Mouse (Mus musculus) adrenal gland, adult 2 months (tissue): Measurements from ENCODE around the gene Serinc2. TPM values are rescaled to one million over a fixed set of nuclear protein-coding genes. Genes with fewer than 3 reads are reported as not detected.

ENCODE experiments used
- DNase-seq: peaks from one replicate; pipeline ENCODE4 v3.0.0; 2021
- long read RNA-seq: library from polyadenylated mRNA; stranded (forward); transcript quantifications from one replicate; pipeline ENCODE4 v2.0.0, GENCODE M21; 2021
- polyA plus RNA-seq: library from polyadenylated mRNA; depleted of rRNA; stranded (reverse); fragments of >200 nt; gene quantifications from 2 replicates; pipeline ENCODE4 v1.2.3, GENCODE M21; 2012; rRNA removed
- total RNA-seq, 2 experiments: library from RNA; stranded (reverse); gene quantifications; 2 replicates each; pipeline ENCODE4 v1.2.3; 2021

The Serinc2 gene
- total RNA-seq = 1 to 10 TPM in 1 of 2 experiments, under 1 TPM in 1; 0.93 to 1.0 TPM
- 6.2 and 7.1 TPM in 2 replicates for polyA plus RNA-seq
- long read RNA-seq, partial matches to known transcripts = 0 of 1 reads
- long read RNA-seq, other reads (novel, unspliced or antisense) = 0 of 1 reads

- no peak for DNase-seq
These were observed at the start of gene Serinc2 for GRCm38 (mm10) chr4:130279105-130279504. Gene Serinc2, minus strand, starts transcription at chr4:130279205.

GRCm38 (mm10) chr4:130327366-130327765 is 48.4 kb upstream of the Serinc2 start:
- no peak for DNase-seq

DNA sequence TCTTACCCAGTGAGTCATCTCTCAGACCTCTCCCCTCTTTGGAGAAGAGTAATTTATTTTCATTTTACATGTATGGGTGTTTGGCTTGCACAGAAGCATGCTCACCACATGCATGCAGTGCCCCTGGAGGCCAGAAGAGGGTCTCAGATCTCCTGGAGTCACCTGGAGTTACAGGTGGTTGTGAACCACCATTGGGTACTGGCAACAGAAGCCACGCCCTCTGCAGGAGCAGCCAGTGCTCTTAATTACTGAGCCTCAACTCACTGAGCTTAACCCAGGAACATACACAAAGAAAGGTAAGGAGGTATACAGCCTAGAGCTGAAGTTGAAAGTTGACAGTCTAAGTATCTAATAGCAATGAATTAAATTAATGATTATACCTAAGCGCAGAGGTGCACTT is 46.4 kb upstream of the Serinc2 start:
- no peak for DNase-seq

GRCm38 (mm10) chr4:130323607-130324006 is 44.6 kb upstream of the Serinc2 start:
- DNase-seq = no peak

- no peak for DNase-seq
These were observed 44.2 kb upstream of the Serinc2 start for GRCm38 (mm10) chr4:130323165-130323564.

DNA sequence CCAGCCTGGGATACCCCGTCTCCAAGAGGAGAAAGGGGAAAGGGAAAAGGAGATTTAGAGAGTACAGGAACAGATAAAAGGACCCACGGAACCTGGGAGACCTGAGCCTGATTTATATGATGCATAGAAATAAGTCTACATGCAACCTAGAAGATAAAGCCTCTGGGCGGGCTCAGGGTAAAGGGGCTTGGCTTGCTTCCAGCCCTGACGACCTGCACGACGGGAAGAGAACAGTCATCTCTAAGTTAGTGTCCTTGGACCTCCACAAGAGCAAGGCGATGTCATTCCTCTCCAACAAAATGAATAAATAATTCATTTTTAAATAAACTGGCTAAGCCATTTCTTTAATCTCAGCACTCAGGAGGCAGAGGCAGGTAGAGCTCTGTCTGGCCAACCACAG is 43.6 kb upstream of the Serinc2 start:
- no peak for DNase-seq

DNA sequence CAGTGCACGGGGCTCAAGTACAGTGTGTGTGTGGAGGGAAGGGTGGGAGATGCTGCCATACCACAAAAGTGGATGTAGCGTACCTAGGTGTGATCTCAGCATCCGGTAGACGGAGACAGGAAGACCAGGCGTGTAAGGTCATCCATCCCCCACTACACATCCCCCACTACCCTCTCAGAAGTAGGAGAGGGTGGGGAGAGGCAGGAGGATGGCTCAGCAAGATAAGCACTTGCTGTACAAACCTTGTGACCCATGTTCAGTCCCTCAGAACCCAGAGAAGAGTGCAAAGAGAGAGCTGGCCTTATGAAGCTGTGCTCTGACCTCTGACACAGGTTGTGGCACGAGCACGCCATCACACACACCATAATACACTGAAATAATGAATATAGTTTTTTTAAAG is 42.6 kb upstream of the Serinc2 start:
- DNase-seq = no peak

GRCm38 (mm10) chr4:130319564-130319963 is 40.6 kb upstream of the Serinc2 start:
- no peak for DNase-seq

DNA sequence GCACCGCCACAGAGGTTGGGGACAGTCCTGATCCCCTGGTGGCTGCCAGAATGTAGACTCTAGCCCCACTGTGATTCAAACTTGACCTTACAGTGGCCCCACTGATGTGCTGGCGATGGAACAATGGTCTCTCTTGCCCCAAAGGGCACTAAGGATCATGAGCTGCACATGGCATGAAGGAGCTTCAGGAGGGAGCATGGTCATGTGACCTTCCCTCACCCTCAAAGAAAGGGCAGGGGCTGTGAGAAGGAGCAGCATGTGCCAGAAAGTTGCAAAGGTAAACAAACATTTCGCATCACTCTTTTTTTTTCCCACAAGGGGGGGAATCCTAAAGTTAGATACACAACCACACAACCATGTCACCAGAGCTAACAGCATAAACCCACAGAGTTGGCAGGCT is 39.1 kb upstream of the Serinc2 start:
- no peak for DNase-seq

DNA sequence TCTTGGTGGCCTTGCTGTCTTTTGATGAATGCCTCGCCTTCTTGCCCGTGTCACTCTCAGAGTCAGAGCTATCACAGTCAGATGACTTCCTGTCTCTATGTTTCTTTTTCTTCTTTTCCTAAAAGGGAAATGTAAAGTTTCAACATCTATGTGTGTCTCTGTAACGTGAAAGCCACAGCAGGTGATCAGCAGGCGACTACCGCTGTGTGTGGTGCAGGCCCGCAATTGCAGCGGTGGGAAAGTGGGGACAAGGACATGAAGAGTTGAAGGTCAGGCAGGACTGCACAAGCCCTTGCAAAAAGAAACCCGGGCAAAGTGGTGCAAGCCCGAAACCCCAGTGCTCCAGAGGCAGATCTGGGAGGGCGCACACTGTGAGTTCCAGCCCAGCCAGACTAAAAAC is 37.7 kb upstream of the Serinc2 start:
- DNase-seq = peak; percentile 63

GRCm38 (mm10) chr4:130315771-130316527 is 36.9 kb upstream of the Serinc2 start:
- DNase-seq = peak; percentile 91

DNA sequence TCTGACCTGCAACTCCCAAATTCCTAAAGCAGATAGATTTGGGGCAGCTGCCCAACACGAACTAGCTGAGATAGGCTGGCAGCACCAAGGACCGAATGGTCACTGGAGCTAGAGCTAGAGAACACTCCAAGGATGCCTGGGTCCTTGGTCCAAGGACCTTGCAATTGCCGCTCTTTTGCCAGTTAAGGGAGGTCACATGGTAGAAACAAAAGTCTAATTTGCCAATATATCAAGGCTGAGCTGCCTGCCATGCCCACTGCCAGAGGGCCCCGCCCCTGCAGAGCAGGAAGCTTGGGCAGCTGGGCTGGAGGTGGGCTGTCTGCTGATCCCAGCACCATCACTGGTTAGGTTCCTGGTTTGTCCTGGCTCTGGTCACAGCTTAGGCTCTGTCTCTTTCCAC is 34.5 kb upstream of the Serinc2 start:
- no peak for DNase-seq

- no peak for DNase-seq
These were observed 33.5 kb upstream of the Serinc2 start for GRCm38 (mm10) chr4:130312526-130312925.

DNA sequence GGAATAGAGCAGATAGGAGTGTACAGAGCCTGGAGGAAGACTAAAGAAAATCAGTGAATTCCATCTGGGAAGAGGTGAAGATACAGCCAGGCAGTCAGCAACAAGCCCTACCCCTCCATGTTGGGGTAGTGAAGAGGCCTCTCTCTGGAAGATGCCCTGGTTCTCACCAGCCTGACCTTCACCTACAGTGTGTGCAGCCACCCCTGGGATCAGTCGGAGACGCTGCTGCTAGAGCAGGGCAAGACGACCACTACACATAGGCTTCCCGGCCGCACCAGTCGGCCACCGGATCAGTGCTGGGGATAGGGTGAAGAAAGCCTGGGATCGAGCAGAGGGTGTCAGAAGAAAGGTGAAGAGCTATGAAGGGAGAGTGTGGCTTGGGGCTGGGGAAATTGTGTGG is 30.2 kb upstream of the Serinc2 start:
- no peak for DNase-seq

DNA sequence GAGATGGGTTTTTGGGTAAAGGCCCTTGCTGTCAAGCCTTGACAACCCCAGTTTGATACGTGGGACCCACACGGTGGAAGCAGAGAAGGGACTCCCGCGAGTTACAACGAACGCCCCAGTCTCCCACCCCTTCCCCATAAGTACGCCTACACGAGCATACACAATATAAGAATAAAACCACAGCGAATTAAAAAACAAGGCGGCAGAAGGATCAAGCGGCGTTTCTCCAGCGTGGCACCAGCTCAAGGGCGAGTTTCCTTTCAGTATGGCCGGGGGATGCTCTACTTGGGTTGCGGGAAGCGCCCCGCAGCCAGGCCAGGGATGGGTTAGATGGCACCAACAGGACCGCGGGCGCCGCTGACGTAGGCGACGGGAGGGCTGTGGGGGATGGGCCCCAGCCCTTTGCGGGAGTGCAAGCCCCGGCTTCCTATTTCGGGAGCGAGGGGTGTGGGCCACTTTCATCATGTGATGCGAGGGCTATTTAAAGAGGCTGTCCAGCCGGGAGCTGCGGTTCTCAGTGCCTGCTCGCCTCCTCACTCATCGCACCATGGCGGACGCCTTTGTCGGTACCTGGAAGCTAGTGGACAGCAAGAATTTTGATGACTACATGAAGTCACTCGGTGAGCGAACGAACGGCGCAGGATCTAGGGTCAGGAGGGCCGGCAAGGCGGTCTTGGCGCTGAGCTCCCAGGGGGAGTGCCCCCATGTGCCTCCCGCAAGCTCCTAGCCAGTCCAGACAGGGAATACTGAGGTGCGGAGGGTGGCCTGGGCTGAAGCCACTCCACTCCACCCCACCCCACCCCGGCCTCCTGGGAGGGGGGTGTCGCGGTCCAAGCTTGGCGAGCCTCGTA is 29.5 kb upstream of the Serinc2 start, which contains the start of the genes Fabp3 and Gm10570:
Gene Fabp3 (plus strand): TSS at position 365 of the 851 bp plus-strand sequence.
Gene Gm10570 (minus strand): TSS at position 444 of the 851 bp plus-strand sequence.
- DNase-seq = no peak

GRCm38 (mm10) chr4:130307851-130308230 is 28.8 kb upstream of the Serinc2 start:
- peak; percentile 67 for DNase-seq

GRCm38 (mm10) chr4:130306796-130307630 is 28.0 kb upstream of the Serinc2 start:
- peak; percentile 73 for DNase-seq

DNA sequence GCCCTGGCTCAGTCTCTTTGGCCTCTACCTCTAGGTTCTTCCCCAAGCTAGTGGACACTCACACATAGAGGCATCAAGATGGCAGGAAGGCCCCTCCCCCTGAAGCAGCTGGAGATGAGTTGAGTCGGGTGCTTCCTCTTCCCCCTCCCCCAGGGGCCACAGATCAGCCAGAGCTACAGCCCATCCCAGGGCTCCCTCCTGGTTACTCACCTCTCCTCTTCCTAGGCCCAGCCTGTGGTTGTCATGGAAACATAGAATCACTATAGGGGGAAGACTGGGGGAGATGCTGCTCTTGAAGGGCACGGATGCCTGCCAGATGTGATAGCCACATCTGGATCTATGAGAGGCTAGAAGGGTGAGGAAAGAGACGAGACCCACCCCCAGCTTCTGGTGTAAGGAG is 25.7 kb upstream of the Serinc2 start:
- DNase-seq = no peak

- DNase-seq = no peak
These were observed 23.4 kb upstream of the Serinc2 start for GRCm38 (mm10) chr4:130302285-130302870.

- DNase-seq = no peak
These were observed 20.6 kb upstream of the Serinc2 start for GRCm38 (mm10) chr4:130299629-130300018.

- no peak for DNase-seq
These were observed 20.0 kb upstream of the Serinc2 start for GRCm38 (mm10) chr4:130298877-130299628.
